Mouse (Mus musculus): ENCODE data around the gene Psph.
"Not testable (repeated sequence)": the region's sequence is repeated elsewhere in the genome, so short reads cannot be mapped to it uniquely, and the experiment has no call there.

Psph gene

GRCm38 (mm10) chr5:129786818-129787790, at the start of gene Psph:
Gene Psph, minus strand, starts transcription at chr5:129787449.
- peak; percentile 96 to 97 for DNase-seq

- DNase-seq: not testable (repeated sequence)
Measured at GRCm38 (mm10) chr5:129790591-129790990, 3.3 kb upstream of the Psph start.

GRCm38 (mm10) chr5:129787818-129788593, 757 bp upstream of the Psph start:
- DNase-seq: no peak

DNA sequence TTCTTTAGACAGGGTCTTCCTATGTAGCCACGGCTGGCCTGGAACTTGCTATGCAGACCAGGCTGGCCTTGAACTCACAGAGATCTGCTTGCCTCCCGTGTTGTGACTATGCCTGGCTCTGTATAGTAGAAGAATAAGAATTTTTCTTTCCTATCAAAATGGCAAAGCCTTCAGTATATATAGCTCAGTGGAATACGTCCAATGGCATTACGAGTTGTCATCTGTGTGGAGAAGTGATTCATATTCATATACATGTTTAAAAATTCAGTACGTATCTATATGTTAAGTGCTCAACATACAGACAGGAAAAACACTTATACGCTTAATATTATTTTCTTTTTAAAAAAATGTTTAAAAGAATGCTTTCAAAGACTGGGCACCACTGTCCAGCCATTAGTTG, 1.1 kb downstream of the Psph start:
- DNase-seq: no peak

- no peak for DNase-seq
Measured at GRCm38 (mm10) chr5:129785235-129785870, 1.9 kb downstream of the Psph start.

- no peak for DNase-seq
Measured at GRCm38 (mm10) chr5:129782211-129782610, 5.0 kb downstream of the Psph start.

GRCm38 (mm10) chr5:129780131-129780530, 7.1 kb downstream of the Psph start:
- no peak for DNase-seq

GRCm38 (mm10) chr5:129778996-129779716, 8.1 kb downstream of the Psph start:
- peak; percentile 76 to 80 for DNase-seq

- no peak for DNase-seq
Measured at GRCm38 (mm10) chr5:129778348-129778995, 8.8 kb downstream of the Psph start.

- no peak for DNase-seq
Measured at GRCm38 (mm10) chr5:129774661-129775060, 12.6 kb downstream of the Psph start.

GRCm38 (mm10) chr5:129773330-129773729, 13.9 kb downstream of the Psph start:
- DNase-seq: not testable (repeated sequence)

GRCm38 (mm10) chr5:129772433-129772832, 14.8 kb downstream of the Psph start:
- no peak for DNase-seq

DNA sequence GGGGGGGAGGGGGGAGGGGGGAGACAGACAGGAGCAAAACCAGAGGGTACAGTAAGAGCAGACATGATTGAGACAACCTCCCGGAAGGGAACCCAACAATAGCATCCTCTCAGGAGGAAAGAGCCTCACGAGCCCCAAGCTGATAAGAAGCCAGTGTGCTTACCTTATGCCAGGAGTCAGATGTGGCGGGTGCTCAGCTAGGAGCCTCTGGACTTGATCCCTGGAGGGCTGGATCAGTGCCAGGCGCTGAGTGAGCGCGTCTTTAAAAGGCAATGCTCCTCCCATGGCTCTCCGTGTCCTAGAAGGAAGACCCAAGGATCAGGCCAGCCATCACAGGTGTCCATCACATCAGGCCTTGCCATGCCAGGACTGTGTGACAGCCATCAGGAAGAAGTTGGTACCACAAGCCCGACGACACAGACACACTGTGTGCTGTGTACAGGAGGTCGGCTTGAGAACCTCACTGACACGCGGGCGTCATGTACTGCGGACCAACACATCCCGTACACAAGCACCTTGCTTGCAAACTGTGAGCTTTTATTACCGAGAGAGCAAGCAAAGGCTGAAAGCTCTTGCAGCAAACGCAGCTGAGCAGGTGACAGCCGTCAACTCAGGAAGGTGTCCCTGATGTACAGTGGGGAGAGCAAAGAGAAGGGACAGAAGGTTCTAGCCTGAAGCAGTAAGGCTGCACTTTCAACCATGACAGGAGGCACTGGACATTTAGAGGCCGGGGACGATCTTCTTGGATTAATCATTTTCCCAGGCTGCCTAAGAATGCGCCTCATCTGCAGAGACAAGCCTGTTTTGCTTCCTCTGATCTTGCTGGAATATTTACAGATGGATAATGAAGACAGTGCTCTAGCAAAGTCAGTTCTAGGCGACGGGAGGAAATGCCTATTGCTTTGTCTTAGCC, 16.6 kb downstream of the Psph start:
- no peak for DNase-seq

DNA sequence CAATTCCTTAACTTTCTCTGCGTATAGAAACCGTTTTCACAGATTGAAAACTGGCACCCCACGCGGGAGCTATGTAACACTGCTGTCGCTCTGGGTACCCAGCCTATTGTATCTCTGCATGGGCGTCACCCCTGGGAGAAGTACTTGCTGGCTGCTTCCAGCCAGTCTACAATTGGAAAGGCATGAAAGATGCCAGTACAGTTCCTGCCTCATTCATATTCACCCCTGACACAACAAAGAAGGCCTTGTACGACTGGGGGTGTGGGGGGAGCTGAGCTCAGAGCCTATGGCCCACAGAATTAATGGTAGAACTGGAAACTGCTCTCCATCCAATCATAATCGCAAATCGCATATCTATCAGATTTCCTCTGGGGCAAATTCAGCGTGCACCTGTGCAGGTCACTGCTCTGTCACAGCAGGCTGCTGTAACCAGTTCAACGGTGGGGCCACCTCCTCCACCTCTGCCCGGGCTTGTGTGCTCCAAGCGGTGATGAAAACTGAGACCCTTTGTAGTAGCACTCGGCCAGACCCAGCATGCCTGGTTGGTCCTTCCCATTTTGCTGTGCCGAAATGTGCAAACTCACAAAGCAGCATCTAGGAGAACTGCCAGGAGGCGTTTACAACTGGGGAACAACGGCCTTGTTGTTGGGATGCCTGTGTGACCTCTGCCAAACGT, 25.2 kb downstream of the Psph start:
- DNase-seq: no peak

DNA sequence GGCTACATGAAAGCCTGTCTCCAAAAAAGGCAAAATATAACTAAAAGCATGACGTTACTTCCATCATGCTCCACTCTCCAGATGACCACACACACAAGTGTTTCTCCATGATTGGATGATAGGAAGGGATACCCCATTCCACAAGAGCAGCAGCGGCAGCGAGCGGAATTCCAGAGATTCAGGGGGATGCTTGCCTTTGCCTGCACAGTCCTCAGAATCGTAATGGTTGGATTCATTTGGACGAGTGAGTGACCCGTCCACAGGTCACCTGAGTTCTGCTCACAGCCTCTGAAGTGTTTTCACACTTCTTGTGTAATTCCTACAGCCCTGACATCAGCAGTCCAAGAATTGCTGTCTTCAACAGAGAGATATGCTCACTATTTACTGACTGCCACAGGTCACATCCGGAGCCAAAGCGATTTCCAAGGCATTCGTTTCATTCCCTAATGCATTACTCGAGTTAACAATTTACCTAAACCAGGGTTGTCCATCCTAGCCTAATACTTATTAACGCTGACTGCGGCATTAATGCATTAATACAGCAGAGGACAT, 27.2 kb downstream of the Psph start:
- no peak for DNase-seq

DNA sequence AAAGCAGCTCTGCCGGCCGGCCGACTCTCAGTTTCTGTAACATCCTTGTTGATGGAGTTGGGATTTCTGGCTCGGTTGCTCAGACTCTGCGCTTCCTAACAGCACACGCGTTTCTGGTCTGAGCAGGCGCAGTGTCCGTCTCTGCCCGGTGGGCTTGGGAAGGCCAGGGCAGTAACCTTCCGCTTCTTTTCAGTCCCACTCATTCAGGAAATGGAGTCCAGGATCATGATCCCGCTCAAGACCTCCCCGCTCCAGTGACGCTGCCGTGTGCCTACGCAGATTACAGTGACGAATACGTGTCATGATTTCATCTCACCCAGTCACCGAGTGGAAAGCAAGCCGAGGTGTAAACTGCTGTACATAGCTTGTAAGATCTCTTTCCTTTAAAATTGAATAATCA, 30.4 kb downstream of the Psph start:
- DNase-seq: no peak

DNA sequence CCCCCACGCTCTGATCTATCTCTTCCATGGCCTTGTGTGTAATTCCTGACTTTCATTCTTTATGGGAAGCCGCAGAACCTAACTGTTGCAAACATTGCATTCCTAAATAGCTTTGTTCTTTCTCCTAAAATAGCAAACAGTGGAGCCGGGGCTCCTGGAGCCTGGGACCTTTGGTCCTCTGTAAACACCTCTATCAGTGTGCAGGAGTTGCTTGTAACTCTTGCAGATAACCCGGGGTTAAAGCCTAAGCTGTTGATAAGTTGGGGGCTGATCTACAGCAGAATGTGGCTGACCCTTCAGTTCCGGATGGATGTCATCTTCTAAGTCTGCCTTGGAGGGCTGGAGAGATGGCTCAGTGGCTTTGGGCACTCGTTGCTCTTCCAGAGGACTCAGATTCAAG, 43.2 kb downstream of the Psph start:
- no peak for DNase-seq

GRCm38 (mm10) chr5:129742903-129743488, 44.3 kb downstream of the Psph start:
- DNase-seq: no peak

DNA sequence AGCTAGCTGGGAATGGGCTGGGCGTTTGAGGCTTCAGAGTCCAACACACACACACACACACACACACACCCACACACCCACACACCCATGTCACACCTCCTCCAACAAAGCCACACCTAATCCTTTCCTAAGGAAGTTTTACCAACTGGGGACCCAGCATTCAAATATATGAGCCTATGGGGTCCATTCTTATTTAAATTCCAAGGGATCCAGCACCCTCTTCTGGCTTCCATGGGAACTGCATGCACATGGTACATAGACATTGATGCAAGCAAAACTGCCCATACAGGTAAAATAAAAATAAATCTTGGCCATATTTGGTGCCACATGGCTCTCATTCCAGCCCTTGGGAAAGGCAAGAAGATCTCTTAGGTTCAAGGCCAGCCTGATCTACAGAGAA, 46.3 kb downstream of the Psph start:
- peak; percentile 24 to 45 for DNase-seq

All from cerebellum, postnatal 36 days (tissue).